Mouse (Mus musculus): Measurements from ENCODE around the gene Glipr1l3.
"Not testable (repeated sequence)": the region's sequence is repeated elsewhere in the genome, so short reads cannot be mapped to it uniquely, and the experiment has no call there.

Gene Glipr1l3

GRCm38 (mm10) chr10:112159882-112160560, at the start of gene Glipr1l3:
Glipr1l3 (minus strand) TSS chr10:112160327.
- DNase-seq = peak; percentile 15

GRCm38 (mm10) chr10:112203463-112203862, 43.3 kb upstream of the Glipr1l3 start:
- no peak for DNase-seq

GRCm38 (mm10) chr10:112193919-112194318, 33.8 kb upstream of the Glipr1l3 start:
- DNase-seq = not testable (repeated sequence)

- not testable (repeated sequence) for DNase-seq
Observed at GRCm38 (mm10) chr10:112177027-112177426, 16.9 kb upstream of the Glipr1l3 start.

GRCm38 (mm10) chr10:112163168-112163766, 3.1 kb upstream of the Glipr1l3 start, which contains the start of gene Caps2:
Caps2 (plus strand) TSS chr10:112163621.
- no peak for DNase-seq

GRCm38 (mm10) chr10:112139834-112140233, 20.3 kb downstream of the Glipr1l3 start:
- no peak for DNase-seq

- no peak for DNase-seq
Observed at GRCm38 (mm10) chr10:112138871-112139430, 21.2 kb downstream of the Glipr1l3 start.

- no peak for DNase-seq
Observed at GRCm38 (mm10) chr10:112138050-112138870, 21.9 kb downstream of the Glipr1l3 start.

GRCm38 (mm10) chr10:112132194-112132593, 27.9 kb downstream of the Glipr1l3 start:
- DNase-seq = no peak

- not testable (repeated sequence) for DNase-seq
Observed at GRCm38 (mm10) chr10:112127682-112128230, 32.4 kb downstream of the Glipr1l3 start.

GRCm38 (mm10) chr10:112125090-112125489, 35.0 kb downstream of the Glipr1l3 start:
- DNase-seq = not testable (repeated sequence)

- DNase-seq = no peak
Observed at GRCm38 (mm10) chr10:112110401-112110800, 49.7 kb downstream of the Glipr1l3 start.

- DNase-seq = peak; percentile 32 to 47
Observed at GRCm38 (mm10) chr10:112105785-112106184, 54.3 kb downstream of the Glipr1l3 start.
